Mouse (Mus musculus) stomach, embryonic 15.5 days (tissue): ENCODE data around the gene Ndufa5. TPM values are rescaled to one million over a fixed set of nuclear protein-coding genes. Genes with fewer than 3 reads are reported as not detected.

Experiments used
- ATAC-seq: fragments of 200-750 bp; cut with Nextera tagmentation; 2 replicates; pipeline ENCODE4 v1.8.0; 2017; ENCODE audit warnings: low read depth, moderate number of reproducible peaks, moderate TSS enrichment; ENCODE audit not compliant: insufficient read depth, low FRiP score
- H3K27ac ChIP-seq: fragments of 300-500 bp; sonication (generic); 2 replicates; pipeline ENCODE4 v1.5.1; 2015; ENCODE audit warnings: mild to moderate bottlenecking, inconsistent platforms
- H3K27me3 ChIP-seq: fragments of 300-500 bp; sonication (generic); replicated peaks from 2 replicates; pipeline ENCODE4 v1.6.1; 2015; ENCODE audit warnings: inconsistent platforms
- H3K36me3 ChIP-seq: fragments of 300-500 bp; sonication (generic); 2 replicates; pipeline ENCODE4 v1.6.1; 2015; ENCODE audit warnings: inconsistent platforms
- H3K4me1 ChIP-seq: fragments of 300-500 bp; sonication (generic); 2 replicates; pipeline ENCODE4 v1.6.1; 2015; ENCODE audit warnings: inconsistent platforms
- H3K4me2 ChIP-seq: fragments of 300-500 bp; sonication (generic); 2 replicates; pipeline ENCODE4 v1.6.1; 2015; ENCODE audit warnings: mild to moderate bottlenecking, inconsistent platforms
- H3K4me3 ChIP-seq: fragments of 300-500 bp; sonication (generic); replicated peaks from 2 replicates; pipeline ENCODE4 v1.5.1; 2015; ENCODE audit warnings: inconsistent platforms
- H3K9ac ChIP-seq: fragments of 300-500 bp; sonication (generic); 2 replicates; pipeline ENCODE4 v1.6.1; 2015; ENCODE audit warnings: inconsistent platforms
- H3K9me3 ChIP-seq: fragments of 300-500 bp; sonication (generic); 2 replicates; pipeline ENCODE4 v1.6.1; 2016; ENCODE audit warnings: inconsistent platforms
- WGBS: fragments of 180-500 bp; shearing (Covaris S2); methylation state at CpG from one replicate; pipeline ENCODE4 v1.1.7; 2015; 5-methylcytosine and 5-hydroxymethylcytosine counted together
- polyA plus RNA-seq: library from polyadenylated mRNA; unstranded; fragments of >200 nt; fragmentation: Nextera tagmentation; extraction: Ambion mirVana; gene quantifications from 2 replicates; pipeline ENCODE4 v1.2.1, GENCODE M21; 2015

The Ndufa5 gene
- polyA plus RNA-seq, 1 experiment from 2014 or later = 371 TPM

DNA sequence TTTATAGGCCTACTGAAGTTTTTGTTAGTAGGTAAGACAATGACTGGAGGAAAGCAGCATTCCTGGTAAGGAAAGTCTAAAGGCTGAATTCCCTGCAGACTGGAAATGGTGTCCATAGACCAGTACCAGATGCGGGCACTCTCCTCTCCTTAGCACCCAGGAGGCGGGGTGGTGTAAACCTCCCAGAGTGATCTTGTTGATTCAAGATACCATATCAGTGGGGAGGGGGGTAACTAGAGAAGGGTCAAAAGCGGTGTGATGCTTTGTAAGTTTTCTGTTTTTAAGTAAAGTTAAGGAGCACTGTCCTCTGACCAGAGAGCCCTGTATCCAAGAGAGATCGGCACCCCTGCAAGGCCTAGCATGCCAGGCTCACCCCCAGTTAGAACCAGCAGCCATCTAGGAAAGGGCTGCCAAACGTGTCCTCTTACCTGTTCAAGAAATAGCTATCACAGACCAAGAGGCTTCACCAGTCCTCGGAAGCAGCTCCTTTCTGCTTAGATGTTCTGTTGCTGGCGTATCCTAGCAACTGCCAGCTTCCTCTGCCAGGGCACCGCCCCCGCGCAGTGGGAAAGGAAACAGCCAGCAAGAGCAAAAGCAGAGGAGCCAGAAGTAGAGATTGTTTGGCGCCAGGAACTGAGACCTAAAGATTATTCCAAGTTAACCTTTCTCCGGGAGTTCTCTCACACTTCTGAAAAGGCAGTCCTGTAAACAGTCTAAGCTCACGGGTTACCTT lies 13.1 kb downstream of the Ndufa5 start, which contains the start of gene Iqub:
Gene Iqub, minus strand, starts transcription at position 516 of the 733 bp plus-strand sequence.
- ATAC-seq = peak; percentile 53; the same call in 1 of the 2 replicates

DNA sequence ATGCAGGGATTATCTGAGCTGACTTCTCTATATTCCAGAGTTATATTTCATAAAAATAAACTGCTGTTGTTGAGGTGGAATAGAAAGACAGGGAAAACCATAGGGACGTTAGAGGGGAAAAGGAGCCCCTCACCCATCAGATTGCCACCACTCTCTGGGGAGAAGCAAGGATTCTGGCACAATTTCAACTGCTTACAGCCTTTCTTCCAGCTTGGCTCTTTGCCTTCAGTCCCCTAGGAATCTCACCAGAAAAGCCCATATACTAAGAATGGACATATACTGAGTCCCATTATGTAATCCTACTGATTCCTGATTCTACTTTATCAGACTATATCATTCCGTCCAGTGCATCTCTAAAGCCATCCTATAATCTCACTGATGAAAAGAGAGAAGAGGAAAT lies 23.7 kb downstream of the Ndufa5 start:
- ATAC-seq = no peak
- Histone ChIP-seq H3K4me3 (no peak overlapping the region), H3K9ac (no peak overlapping the region), H3K36me3 (no peaks in the 10 kb centered on the region), H3K4me2 (no peak overlapping the region), H3K27ac (no peak overlapping the region), H3K4me1 (no peaks in the 10 kb centered on the region), H3K9me3 (no peaks in the 10 kb centered on the region), H3K27me3 (no peaks in the 10 kb centered on the region)
- 73% methylated on average over 2 of the region's 2 CpGs for WGBS

More for the DNA sequence above, 13.1 kb downstream of the Ndufa5 start, which contains the start of gene Iqub:
- Histone ChIP-seq H3K27ac (no peak within 1 kb of the TSS; the same call in 1 of the 2 replicates), H3K4me3 (no peak within 1 kb of the TSS), H3K27me3 (no peaks in the 10 kb centered on the region), H3K4me2 (peak within 1 kb of the TSS; percentile 21), H3K36me3 (peaks cover 7% of the 10 kb centered on the region; the same call in 1 of the 2 replicates), H3K4me1 (peaks cover 5% of the 10 kb centered on the region), H3K9me3 (no peaks in the 10 kb centered on the region), H3K9ac (no peak within 1 kb of the TSS)
- WGBS = 21% methylated on average over 13 of the region's 13 CpGs

DNA sequence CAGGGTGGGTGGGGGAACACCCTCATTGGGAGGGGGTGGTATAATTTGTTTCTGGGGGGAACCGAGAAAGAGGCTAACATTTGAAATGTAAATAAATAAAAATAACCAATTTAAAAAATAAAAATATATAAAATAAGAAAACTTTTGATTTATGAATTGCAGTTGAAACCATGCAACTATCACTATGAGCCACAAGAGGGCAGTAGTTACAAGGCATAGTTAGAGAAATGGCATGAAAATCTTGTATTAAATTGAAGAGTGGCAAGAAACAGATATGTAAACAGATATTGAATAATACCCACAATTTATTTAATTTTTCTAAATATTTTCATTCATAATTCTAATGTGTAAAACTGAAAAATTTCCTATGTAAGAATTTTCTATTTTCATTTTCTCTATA lies 37.5 kb downstream of the Ndufa5 start:
- WGBS = 24% methylated on average over 1 of the region's 1 CpGs
- no peak overlapping the region for H3K9ac ChIP-seq

DNA sequence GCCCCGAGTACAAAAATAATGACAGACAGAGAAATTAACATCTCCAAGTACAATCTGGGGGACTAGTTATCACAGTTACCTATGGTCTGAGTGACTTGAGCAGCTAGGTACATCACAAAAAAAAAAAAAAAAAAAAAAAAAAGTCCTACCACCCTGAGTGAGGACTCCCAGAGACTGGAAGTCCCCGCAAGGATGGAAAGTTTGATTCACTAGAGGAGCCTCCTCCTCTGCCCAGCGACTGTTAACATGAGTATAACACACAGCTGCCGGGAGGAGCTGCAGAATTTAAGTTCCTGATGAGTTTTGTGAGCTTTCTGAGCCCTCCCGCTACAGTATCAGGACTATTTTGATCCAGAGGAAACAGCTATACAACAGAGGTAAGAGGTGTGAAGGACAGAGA lies 41.3 kb downstream of the Ndufa5 start:
- no peak overlapping the region for H3K9ac ChIP-seq
- WGBS = 72% methylated on average over 5 of the region's 5 CpGs
- H3K4me1 ChIP-seq = no peaks in the 10 kb centered on the region
- H3K36me3 ChIP-seq = no peaks in the 10 kb centered on the region
- no peak for ATAC-seq
- H3K27me3 ChIP-seq = no peaks in the 10 kb centered on the region
- H3K4me2 ChIP-seq = no peak overlapping the region
- H3K27ac ChIP-seq = no peak overlapping the region
- H3K9me3 ChIP-seq = no peaks in the 10 kb centered on the region
- no peak overlapping the region for H3K4me3 ChIP-seq

More for the DNA sequence above, 37.5 kb downstream of the Ndufa5 start:
- Histone ChIP-seq H3K4me3 (no peak overlapping the region), H3K4me2 (no peak overlapping the region), H3K36me3 (no peaks in the 10 kb centered on the region), H3K27me3 (no peaks in the 10 kb centered on the region), H3K27ac (no peak overlapping the region), H3K9me3 (no peaks in the 10 kb centered on the region), H3K4me1 (no peaks in the 10 kb centered on the region)
- ATAC-seq = no peak

DNA sequence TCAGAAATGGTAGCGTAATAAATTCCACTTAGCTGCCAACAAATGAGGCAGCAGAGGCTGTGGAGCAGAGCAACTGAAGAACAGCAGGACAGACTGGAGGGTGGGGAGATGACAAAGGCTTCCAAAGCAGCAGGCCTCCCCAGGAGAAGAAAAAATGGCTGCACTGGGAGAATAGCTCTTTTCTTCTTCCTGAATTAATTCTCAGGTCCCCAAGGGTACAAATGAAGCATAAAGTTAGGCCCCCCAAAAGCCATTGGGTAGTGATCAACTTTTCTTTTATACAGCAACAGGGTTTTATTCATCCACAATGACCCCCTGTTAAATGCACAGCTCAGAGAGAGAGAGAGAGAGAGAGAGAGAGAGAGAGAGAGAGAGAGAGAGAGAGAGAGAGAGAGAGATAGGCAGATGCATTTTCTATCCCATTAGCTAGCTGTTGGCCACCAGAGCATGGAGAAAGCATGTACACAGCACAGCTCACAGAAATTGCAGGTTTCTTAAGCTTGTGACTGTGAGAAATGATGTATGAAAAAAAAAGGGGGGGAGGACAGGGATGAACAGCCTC lies 57.2 kb downstream of the Ndufa5 start:
- H3K27me3 ChIP-seq = no peaks in the 10 kb centered on the region
- WGBS = 71% methylated on average over 1 of the region's 1 CpGs
- H3K9ac ChIP-seq = no peak overlapping the region
- H3K4me1 ChIP-seq = no peaks in the 10 kb centered on the region
- H3K9me3 ChIP-seq = no peaks in the 10 kb centered on the region
- no peak overlapping the region for H3K4me2 ChIP-seq
- H3K4me3 ChIP-seq = no peak overlapping the region
- no peak for ATAC-seq
- no peaks in the 10 kb centered on the region for H3K36me3 ChIP-seq
- H3K27ac ChIP-seq = no peak overlapping the region

DNA sequence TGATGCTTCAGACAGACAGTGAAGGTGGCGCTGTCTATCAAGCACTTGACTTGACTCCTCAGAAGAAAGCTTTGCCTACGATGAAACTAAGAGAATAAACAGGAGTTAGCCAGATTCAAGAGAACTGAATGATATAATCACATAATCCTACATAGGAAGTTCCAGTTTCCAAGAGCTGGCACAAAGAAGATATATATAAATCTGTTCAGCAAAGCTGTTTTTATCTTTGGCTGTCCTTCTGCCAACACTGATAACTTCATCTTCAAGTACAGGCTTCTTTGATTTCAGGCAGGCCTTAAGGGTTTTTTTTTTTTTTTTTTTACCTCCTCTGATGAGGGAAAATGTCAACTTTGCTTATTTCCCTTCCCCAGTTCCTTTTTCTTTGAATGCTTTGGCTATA lies 57.7 kb downstream of the Ndufa5 start:
- H3K4me1 ChIP-seq = no peaks in the 10 kb centered on the region
- no peak overlapping the region for H3K4me2 ChIP-seq
- no peaks in the 10 kb centered on the region for H3K36me3 ChIP-seq
- WGBS = 85% methylated on average over 2 of the region's 2 CpGs
- H3K9me3 ChIP-seq = no peaks in the 10 kb centered on the region
- H3K9ac ChIP-seq = no peak overlapping the region
- ATAC-seq = no peak
- H3K4me3 ChIP-seq = no peak overlapping the region
- no peak overlapping the region for H3K27ac ChIP-seq
- H3K27me3 ChIP-seq = no peaks in the 10 kb centered on the region

Other genes starting within 250 kb of the Ndufa5 start
- gene Iqub, start 12.9 kb downstream of the Ndufa5 start, polyA plus RNA-seq = 0.05 and 0.12 TPM in 2 replicates
- 0.05 TPM in 1 of 2 replicates, not detected in the other for gene Asb15, start 131 bp upstream of the Ndufa5 start, polyA plus RNA-seq
- gene Lmod2, start 69.7 kb upstream of the Ndufa5 start, polyA plus RNA-seq = 0.19 TPM in 2 replicates
- gene Wasl, start 137.0 kb upstream of the Ndufa5 start, polyA plus RNA-seq = 70.3 and 73.1 TPM in 2 replicates
- gene Hyal6, start 205.2 kb upstream of the Ndufa5 start, polyA plus RNA-seq = not detected in 2 replicates
- not detected in 2 replicates for gene Hyal4, start 220.3 kb upstream of the Ndufa5 start, polyA plus RNA-seq